Mouse (Mus musculus): ENCODE results near the gene Ndufab1. TPM values are rescaled to one million over a fixed set of nuclear protein-coding genes. Genes with fewer than 3 reads are reported as not detected.
"Not testable (repeated sequence)": the region's sequence is repeated elsewhere in the genome, so short reads cannot be mapped to it uniquely, and the experiment has no call there.

Gene Ndufab1
- total RNA-seq (2021): 1,000 to 10,000 TPM; 1,455 to 1,530 TPM
- long read RNA-seq, experiment 1, transcript Ndufab1-201 (5 exons, 3,479 nt): minor isoform, 37 of 918 reads
- long read RNA-seq, experiment 1, transcript Ndufab1-203 (5 exons, 1,416 nt): major isoform, 821 of 918 reads
- long read RNA-seq, experiment 1, partial matches to known transcripts: 0 of 918 reads
- long read RNA-seq, experiment 1, other reads (novel, unspliced or antisense): 54 of 918 reads
- long read RNA-seq, experiment 2, transcript Ndufab1-201 (5 exons, 3,479 nt): minor isoform, 35 of 907 reads
- long read RNA-seq, experiment 2, transcript Ndufab1-203 (5 exons, 1,416 nt): major isoform, 809 of 907 reads
- long read RNA-seq, experiment 2, partial matches to known transcripts: 5 of 907 reads
- long read RNA-seq, experiment 2, other reads (novel, unspliced or antisense): 53 of 907 reads

GRCm38 (mm10) chr7:122101747-122102244, at the start of gene Ndufab1:
Gene Ndufab1 (minus strand): TSS chr7:122101886.
- peak; percentile 91 for DNase-seq
- intact Hi-C loops (cut with DNase I): loop anchor here (1.0 kb wide), 1 partner anchor 31 kb away; the partner anchor contains the start of gene Palb2

- no peak for DNase-seq
These were observed 39.3 kb upstream of the Ndufab1 start for GRCm38 (mm10) chr7:122140991-122141390.

GRCm38 (mm10) chr7:122138190-122138589, 36.5 kb upstream of the Ndufab1 start:
- DNase-seq: no peak
- intact Hi-C loops (cut with DNase I): no loop called here

More at GRCm38 (mm10) chr7:122140991-122141390, 39.3 kb upstream of the Ndufab1 start:
- intact Hi-C loops (cut with DNase I): no loop called here

GRCm38 (mm10) chr7:122137071-122137470, 35.4 kb upstream of the Ndufab1 start:
- no peak for DNase-seq
- intact Hi-C loops (cut with DNase I): no loop called here

DNA sequence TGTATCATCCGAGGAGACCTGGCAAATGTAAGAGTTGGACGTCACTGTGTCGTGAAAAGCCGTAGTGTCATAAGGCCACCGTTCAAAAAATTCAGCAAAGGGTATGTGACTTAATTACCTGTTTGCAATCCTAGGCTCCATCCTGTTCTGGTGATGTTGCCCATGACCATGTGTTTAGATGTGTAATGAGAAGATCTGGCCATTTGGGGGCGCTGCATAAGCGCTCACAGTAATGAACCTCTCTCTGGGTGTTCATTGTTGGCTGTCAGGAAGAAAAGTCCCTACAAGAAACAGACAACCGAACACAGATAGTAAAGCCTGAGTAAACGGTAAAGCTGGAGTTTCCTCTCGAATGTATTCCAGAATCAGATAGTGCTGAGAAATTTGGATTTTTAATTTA, 33.4 kb upstream of the Ndufab1 start:
- peak in 1 of 2 experiments; percentile 24 for DNase-seq
- intact Hi-C loops (cut with DNase I): no loop called here

DNA sequence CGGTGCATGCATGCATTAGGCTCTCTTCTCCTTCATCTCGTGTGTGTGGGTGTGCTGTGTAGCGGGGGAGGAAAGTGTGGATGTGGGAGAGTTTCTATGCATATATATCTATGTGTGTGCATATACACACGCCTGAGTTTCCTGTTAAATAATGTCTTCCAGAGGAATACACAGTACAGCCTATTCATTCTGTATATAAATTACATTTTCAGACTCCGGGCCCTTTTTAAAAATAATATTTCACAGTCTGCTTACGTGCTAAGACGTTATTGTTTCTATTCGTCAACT, 31.6 kb upstream of the Ndufab1 start:
- intact Hi-C loops (cut with DNase I): loop anchor here (2.0 kb wide), 1 partner anchor 26 kb away; the partner anchor contains the start of gene Plk1
- DNase-seq: no peak

GRCm38 (mm10) chr7:122132497-122133337, 31.0 kb upstream of the Ndufab1 start, which contains the start of the genes Palb2 and Dctn5:
Gene Palb2 (minus strand): TSS chr7:122132985.
Gene Dctn5 (plus strand): TSS chr7:122133041.
- peak; percentile 98 for DNase-seq
- intact Hi-C loops (cut with DNase I): loop anchor here (1.0 to 2.0 kb wide), 2 partner anchors 26 to 31 kb away; partner anchors contain the start of genes Ndufab1 and Plk1

GRCm38 (mm10) chr7:122131834-122132233, 30.1 kb upstream of the Ndufab1 start:
- no peak for DNase-seq
- intact Hi-C loops (cut with DNase I): loop anchor here (1.0 to 2.0 kb wide), 2 partner anchors 27 to 31 kb away; partner anchors contain the start of genes Ndufab1 and Plk1

GRCm38 (mm10) chr7:122126946-122127345, 25.3 kb upstream of the Ndufab1 start:
- no peak for DNase-seq
- intact Hi-C loops (cut with DNase I): no loop called here

- intact Hi-C loops (cut with DNase I): no loop called here
- DNase-seq: no peak
These were observed 23.9 kb upstream of the Ndufab1 start for GRCm38 (mm10) chr7:122125636-122126035.

DNA sequence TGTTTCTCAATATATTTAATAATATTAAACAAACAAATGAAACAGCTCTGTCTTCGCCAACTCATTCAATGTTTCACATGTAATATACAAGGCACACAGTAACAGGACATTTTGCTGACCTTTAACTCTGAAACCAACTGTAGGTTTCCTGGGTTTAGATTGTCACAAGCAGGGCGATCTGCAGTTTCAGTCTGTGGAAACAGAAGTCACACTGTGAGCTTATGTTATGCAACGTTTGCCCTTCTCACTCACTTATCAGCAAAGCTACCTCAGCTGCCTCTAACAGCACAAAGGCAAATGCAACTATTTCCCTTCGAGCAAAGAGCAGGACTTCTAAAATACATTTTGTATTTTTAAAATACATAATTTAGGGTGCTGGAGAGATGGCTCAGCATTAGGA, 21.8 kb upstream of the Ndufab1 start:
- DNase-seq: no peak
- intact Hi-C loops (cut with DNase I): no loop called here

DNA sequence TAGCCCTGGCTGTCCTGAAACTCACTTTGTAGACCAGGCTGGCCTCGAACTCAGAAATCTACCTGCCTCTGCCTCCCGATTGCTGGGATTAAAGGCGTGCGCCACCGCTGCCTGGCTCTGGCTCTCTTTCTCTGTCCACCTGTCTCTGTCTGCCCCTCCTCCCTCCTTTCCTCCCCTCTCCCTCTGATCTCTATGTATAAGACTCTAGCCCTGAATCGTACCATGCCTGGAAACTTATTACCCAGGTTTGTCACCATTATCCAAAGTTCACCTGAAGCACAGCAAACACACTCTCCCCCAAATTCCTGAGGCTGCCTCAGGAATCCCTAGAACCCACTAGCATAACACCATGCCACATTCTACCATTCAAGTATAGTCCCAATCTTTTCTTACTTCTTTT, 6.5 kb upstream of the Ndufab1 start:
- DNase-seq: no peak
- intact Hi-C loops (cut with DNase I): no loop called here

GRCm38 (mm10) chr7:122101014-122101746, 506 bp downstream of the Ndufab1 start:
- not testable (repeated sequence) for DNase-seq
- intact Hi-C loops (cut with DNase I): loop anchor here (1.0 kb wide), 1 partner anchor 31 kb away; the partner anchor contains the start of gene Palb2

DNA sequence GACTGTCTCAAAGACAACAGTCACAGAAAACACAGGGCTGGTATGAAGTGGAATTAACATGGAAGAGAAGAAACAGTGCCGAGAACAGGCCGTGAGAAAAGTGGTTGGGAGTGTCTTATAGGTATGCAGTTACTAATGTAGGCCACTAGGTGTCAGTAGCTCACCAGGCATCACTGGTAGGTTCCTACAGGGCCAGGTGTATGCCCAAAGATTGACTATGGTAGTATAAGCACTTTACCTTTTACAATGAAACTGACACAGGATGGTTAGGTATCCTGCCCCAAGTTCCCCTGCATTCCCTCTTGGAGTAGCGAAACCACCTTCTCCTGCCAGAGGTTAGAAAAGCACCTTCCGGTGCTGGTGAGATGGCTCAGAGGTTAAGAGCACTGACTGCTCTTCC, 2.5 kb downstream of the Ndufab1 start:
- peak; percentile 16 to 46 for DNase-seq
- intact Hi-C loops (cut with DNase I): loop anchor here (5.0 kb wide), 1 partner anchor 67 kb away; no protein-coding TSS in a partner anchor

DNA sequence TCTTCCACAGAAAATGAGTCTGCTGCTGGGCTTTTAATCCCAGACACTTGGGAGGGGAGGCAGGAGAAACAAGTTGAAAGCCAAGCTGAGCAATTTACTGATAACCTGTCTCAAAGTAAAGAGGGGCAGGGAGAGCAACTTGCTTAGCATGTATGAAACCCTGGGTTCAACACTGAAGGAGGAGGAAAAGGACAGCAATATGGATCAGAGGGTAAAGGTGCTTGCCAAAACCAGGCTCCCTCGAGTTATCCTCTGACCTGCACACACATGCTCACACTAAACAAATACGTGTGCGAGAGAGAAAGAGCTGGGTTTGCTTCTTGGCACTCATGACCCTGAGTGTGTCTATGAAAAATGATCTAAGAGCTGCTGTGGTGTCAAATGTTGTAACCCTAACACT, 3.7 kb downstream of the Ndufab1 start:
- no peak for DNase-seq
- intact Hi-C loops (cut with DNase I): loop anchor here (5.0 kb wide), 1 partner anchor 66 kb away; no protein-coding TSS in a partner anchor

- DNase-seq: no peak
- intact Hi-C loops (cut with DNase I): loop anchor here (5.0 kb wide), 1 partner anchor 62 kb away; no protein-coding TSS in a partner anchor
These were observed 6.9 kb downstream of the Ndufab1 start for GRCm38 (mm10) chr7:122094564-122095330.

DNA sequence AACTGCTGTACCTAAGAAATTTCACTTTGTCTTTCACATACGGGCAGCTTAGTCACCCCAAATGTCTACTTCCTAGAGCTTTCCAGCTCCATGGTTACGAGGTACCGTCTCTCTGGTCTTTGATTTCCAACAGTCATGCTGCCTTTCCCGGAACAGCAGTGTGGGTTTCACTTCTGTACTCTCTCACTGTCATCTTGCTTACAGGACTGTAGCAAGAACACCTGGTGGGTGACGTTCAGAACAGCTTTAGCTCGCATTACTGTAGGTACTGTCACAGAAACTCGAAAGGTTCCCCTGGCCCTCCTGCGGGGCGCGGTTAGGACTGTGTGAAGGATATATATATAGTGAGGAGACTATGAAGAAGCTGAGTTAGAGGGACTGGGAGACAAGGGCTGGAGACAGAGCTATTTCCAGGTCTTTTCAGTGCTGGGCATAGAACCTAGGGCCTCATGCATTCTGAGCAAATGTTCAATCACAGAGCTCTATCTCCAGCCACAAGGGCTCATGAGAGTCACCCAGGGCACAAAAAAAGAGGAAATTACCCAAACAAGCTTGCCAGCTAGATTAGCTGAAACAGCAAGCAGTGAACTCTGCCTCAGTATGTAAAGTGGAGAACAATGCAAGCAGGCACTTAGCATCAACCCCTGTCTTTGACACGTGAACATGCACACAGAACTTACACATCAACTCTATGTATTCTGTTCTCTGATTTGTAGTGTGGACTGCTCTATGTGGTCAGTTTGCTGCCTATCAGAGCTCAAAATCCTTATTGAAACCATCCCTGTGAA, 14.3 kb downstream of the Ndufab1 start:
- intact Hi-C loops (cut with DNase I): no loop called here
- DNase-seq: no peak

- no peak for DNase-seq
- intact Hi-C loops (cut with DNase I): no loop called here
These were observed 20.6 kb downstream of the Ndufab1 start for GRCm38 (mm10) chr7:122081071-122081470.

All from heart, postnatal 14 days (tissue).